Mouse (Mus musculus) brain, embryonic 14.5 days (tissue): ENCODE data around the gene Wars2. TPM values are rescaled to one million over a fixed set of nuclear protein-coding genes. Genes with fewer than 3 reads are reported as not detected.

Experiments
- DNase-seq: peaks from one replicate; pipeline ENCODE4 v3.0.0-alpha.2; 2011; ENCODE audit warnings: low read depth
- CTCF ChIP-seq: fragments of 200-500 bp; IDR thresholded peaks from 2 replicates; pipeline ENCODE4 v1.5.1; 2012; ENCODE audit warnings: inconsistent platforms, mild to moderate bottlenecking, moderate library complexity, borderline replicate concordance; ENCODE audit not compliant: insufficient read depth, insufficient read length; ENCODE audit errors: extremely low read depth
- POLR2A ChIP-seq: fragments of 200-500 bp; IDR thresholded peaks from 2 replicates; pipeline ENCODE4 v1.6.1; 2012; ENCODE audit warnings: mild to moderate bottlenecking, inconsistent platforms, borderline replicate concordance; ENCODE audit not compliant: poor library complexity, insufficient read depth, insufficient read length, severe bottlenecking; ENCODE audit errors: extremely low read depth
- polyA plus RNA-seq: library from polyadenylated mRNA; depleted of rRNA; stranded (reverse); fragments of >200 nt; gene quantifications from 2 replicates; pipeline ENCODE4 v1.2.3, GENCODE M21; 2012; rRNA removed

The Wars2 gene
- polyA plus RNA-seq, 1 experiment, result 5.6 TPM

GRCm38 (mm10) chr3:99263471-99263903 is 122.6 kb downstream of the Wars2 start:
- TF ChIP-seq CTCF (no peak), POLR2A (no peak)
- DNase-seq, result peak; percentile 40

- TF ChIP-seq POLR2A (no peak), CTCF (no peak)
- peak; percentile 9 for DNase-seq
These were observed 123.8 kb downstream of the Wars2 start for GRCm38 (mm10) chr3:99264695-99265094.

GRCm38 (mm10) chr3:99266752-99267303 is 126.0 kb downstream of the Wars2 start:
- peak; percentile 20 for DNase-seq

GRCm38 (mm10) chr3:99277973-99278580 is 137.2 kb downstream of the Wars2 start:
- no peak for TF ChIP-seq CTCF
- no peak for TF ChIP-seq POLR2A
- DNase-seq, result peak; percentile 55

More at GRCm38 (mm10) chr3:99266752-99267303, 126.0 kb downstream of the Wars2 start:
- TF ChIP-seq POLR2A, result no peak
- TF ChIP-seq CTCF, result no peak

DNA sequence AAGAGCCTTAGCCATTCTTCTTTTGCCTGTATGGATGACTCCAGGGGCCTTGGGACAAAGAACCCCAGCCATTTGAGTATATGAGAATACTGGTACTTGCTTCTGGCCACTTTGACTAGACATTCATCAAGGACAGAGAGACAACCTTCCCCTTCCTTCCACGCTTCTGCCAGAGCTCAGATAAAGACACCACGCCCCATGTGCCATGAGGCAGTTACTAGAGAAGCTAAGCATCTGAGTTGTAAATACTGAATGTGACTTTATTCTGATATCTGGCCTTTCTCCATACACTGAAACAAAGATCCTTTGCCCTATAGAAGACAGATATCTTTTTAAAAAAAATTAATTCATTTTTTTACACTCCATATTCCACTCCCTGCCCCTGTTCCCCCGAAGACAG is 138.8 kb downstream of the Wars2 start:
- DNase-seq, result no peak
- TF ChIP-seq POLR2A (no peak), CTCF (no peak)

DNA sequence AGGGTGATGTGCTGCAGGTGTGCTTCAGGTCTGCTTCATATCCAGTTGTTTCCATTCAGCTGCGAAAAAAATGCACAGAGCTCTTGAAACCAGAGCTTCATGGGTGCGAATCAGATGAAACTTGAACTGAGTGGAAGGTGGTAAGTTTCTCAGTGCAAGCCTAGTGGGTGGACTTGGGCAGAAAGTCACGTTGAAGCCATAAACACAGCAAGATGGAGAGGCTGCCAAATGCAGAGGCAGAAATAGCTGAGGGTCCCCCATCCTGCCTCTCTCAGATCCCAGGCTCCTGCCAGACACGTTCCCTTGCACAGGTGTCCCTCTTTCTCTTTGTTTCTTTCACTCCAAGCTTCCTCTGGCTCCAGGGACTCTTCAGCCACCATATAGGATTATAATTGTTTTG is 140.6 kb downstream of the Wars2 start:
- DNase-seq, result no peak
- TF ChIP-seq CTCF (no peak), POLR2A (no peak)

DNA sequence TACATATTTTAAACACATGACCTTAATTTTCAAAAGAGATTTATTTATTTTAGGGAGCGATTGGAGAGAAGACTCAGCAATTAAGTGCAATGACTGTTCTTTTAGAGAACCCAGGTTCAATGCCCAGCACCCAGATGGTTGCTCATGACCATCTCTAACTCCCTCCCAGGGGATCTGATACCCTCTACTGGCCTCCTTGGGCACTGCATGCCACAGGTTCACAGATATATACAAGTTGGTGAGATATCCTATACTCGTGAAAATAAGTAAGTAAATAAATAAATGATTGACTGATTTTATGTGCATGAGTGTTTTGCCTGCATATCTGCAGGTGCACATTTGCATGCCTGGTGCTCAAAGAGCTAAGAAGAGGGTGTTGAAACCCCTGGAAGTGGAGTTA is 147.4 kb downstream of the Wars2 start:
- no peak for DNase-seq

More for the DNA sequence above, 147.4 kb downstream of the Wars2 start:
- TF ChIP-seq CTCF (peak; percentile 16; the same call in 1 of the 2 replicates), POLR2A (no peak)

Other genes starting within 250 kb of the Wars2 start
- gene Hao2, start 247.8 kb upstream of the Wars2 start, polyA plus RNA-seq, result not detected in 2 replicates
- 3.1 and 4.2 TPM in 2 replicates for gene Tbx15, start 99.3 kb downstream of the Wars2 start, polyA plus RNA-seq